Mouse (Mus musculus) bone marrow macrophage, adult 2 months (primary cell): ENCODE results near the gene Ager.

Experiments used
- CTCF ChIP-seq: IDR thresholded peaks from 2 replicates; pipeline ENCODE4 v1.5.1; 2012; ENCODE audit warnings: low read depth, mild to moderate bottlenecking, low read length, moderate library complexity
- POLR2A ChIP-seq: IDR thresholded peaks from 2 replicates; pipeline ENCODE4 v1.6.1; 2012; ENCODE audit warnings: mild to moderate bottlenecking, low read depth, low read length, borderline replicate concordance

- TF ChIP-seq CTCF (no peak), POLR2A (no peak)
These were observed 31.6 kb downstream of the Ager start, which contains the start of gene Prrt1 for GRCm38 (mm10) chr17:34629221-34629751.
